Mouse (Mus musculus) MEL (cell line): ENCODE measurements around the gene Scaper. TPM values are rescaled to one million over a fixed set of nuclear protein-coding genes. Genes with fewer than 3 reads are reported as not detected.

Experiments
- DNase-seq: peaks from one replicate; pipeline ENCODE4 v3.0.0; 2011; ENCODE audit warnings: low read depth, low spot score
- H3K27ac ChIP-seq: 2 replicates; pipeline ENCODE4 v1.5.1; 2012; ENCODE audit warnings: low read depth, mild to moderate bottlenecking, control low read depth, low read length, moderate library complexity; ENCODE audit not compliant: control insufficient read depth
- H3K27me3 ChIP-seq, 2 experiments: fragments of 150-350 bp in 1 of 2; sonication (generic) in 1 of 2; 2 replicates each; pipeline ENCODE4 v1.6.1; 2012; ENCODE audit warnings: low read length in 2 of 2, mild to moderate bottlenecking in 2 of 2, improper control_type of control experiment in 1 of 2, moderate library complexity in 1 of 2; ENCODE audit not compliant: insufficient read depth in 2 of 2, control insufficient read depth in 1 of 2
- H3K36me3 ChIP-seq, 2 experiments: 2 replicates each; pipeline ENCODE4 v1.6.1; 2012 to 2014; ENCODE audit warnings: low read length in 2 of 2, improper control_type of control experiment in 1 of 2, inconsistent platforms in 1 of 2, mild to moderate bottlenecking in 1 of 2; ENCODE audit not compliant: insufficient read depth in 2 of 2, control insufficient read depth in 1 of 2
- H3K4me1 ChIP-seq, 2 experiments: fragments of 150-350 bp in 1 of 2; sonication (generic) in 1 of 2; 2 replicates each; pipeline ENCODE4 v1.6.1; 2012; ENCODE audit warnings: low read length in 2 of 2, improper control_type of control experiment in 1 of 2, mild to moderate bottlenecking in 1 of 2; ENCODE audit not compliant: insufficient read depth in 2 of 2, control insufficient read depth in 1 of 2
- H3K4me3 ChIP-seq, 2 experiments: fragments of 150-350 bp in 1 of 2; sonication (generic) in 1 of 2; 2 replicates each; pipeline ENCODE4 v1.5.1; 2012; ENCODE audit warnings: low read depth in 2 of 2, low read length in 2 of 2, mild to moderate bottlenecking in 2 of 2, moderate library complexity in 2 of 2, control low read depth in 1 of 2, improper control_type of control experiment in 1 of 2; ENCODE audit not compliant: control insufficient read depth in 1 of 2, insufficient read depth in 1 of 2
- H3K79me2 ChIP-seq: 2 replicates; pipeline ENCODE4 v1.6.1; 2012; ENCODE audit warnings: mild to moderate bottlenecking, low read length, moderate library complexity; ENCODE audit not compliant: control insufficient read depth, poor library complexity, insufficient read depth
- H3K9ac ChIP-seq: 2 replicates; pipeline ENCODE4 v1.6.1; 2012; ENCODE audit warnings: low read depth, mild to moderate bottlenecking, control low read depth, low read length, moderate library complexity; ENCODE audit not compliant: control insufficient read depth, poor library complexity, severe bottlenecking
- H3K9me3 ChIP-seq: fragments of 150-350 bp; sonication (generic); replicated peaks from 2 replicates; pipeline ENCODE4 v1.6.1; 2012; ENCODE audit warnings: mild to moderate bottlenecking, low read length, improper control_type of control experiment, moderate library complexity; ENCODE audit not compliant: insufficient read depth
- BHLHE40 ChIP-seq: IDR thresholded peaks from 2 replicates; pipeline ENCODE4 v1.6.1; 2012; ENCODE audit warnings: low read depth, mild to moderate bottlenecking, inconsistent platforms, low read length, improper control_type of control experiment, borderline replicate concordance
- CHD1 ChIP-seq: IDR thresholded peaks from 2 replicates; pipeline ENCODE4 v1.6.1; 2012; ENCODE audit warnings: low read depth, mild to moderate bottlenecking, inconsistent platforms, low read length, improper control_type of control experiment
- CTCF ChIP-seq, 3 experiments: IDR thresholded peaks in 2 of 3; conservative IDR thresholded peaks in 1 of 3; 2 replicates each; pipeline ENCODE4 v1.5.1; 2011 to 2012; ENCODE audit warnings: low read length in 3 of 3, low read depth in 2 of 3, mild to moderate bottlenecking in 2 of 3, improper control_type of control experiment in 1 of 3, inconsistent platforms in 1 of 3, mixed read lengths in 1 of 3, moderate library complexity in 1 of 3; ENCODE audit not compliant: control insufficient read depth in 1 of 3, insufficient read depth in 1 of 3, poor library complexity in 1 of 3, severe bottlenecking in 1 of 3
- EP300 ChIP-seq, 2 experiments: IDR thresholded peaks; 2 replicates each; pipeline ENCODE4 v1.6.1; 2011; ENCODE audit warnings: improper control_type of control experiment in 2 of 2, low read length in 2 of 2, low read depth in 1 of 2, mild to moderate bottlenecking in 1 of 2
- GATA1 ChIP-seq: IDR thresholded peaks from 2 replicates; pipeline ENCODE4 v1.6.1; 2011; ENCODE audit warnings: low read depth, low read length, improper control_type of control experiment
- HCFC1 ChIP-seq: IDR thresholded peaks from 2 replicates; pipeline ENCODE4 v1.6.1; 2012; ENCODE audit warnings: low read depth, mild to moderate bottlenecking, inconsistent platforms, low read length, improper control_type of control experiment, moderate library complexity
- KAT2A ChIP-seq: conservative IDR thresholded peaks from 2 replicates; pipeline ENCODE4 v1.6.1; 2012; ENCODE audit warnings: low read depth, low read length, improper control_type of control experiment, inconsistent platforms
- MAX ChIP-seq: IDR thresholded peaks from 2 replicates; pipeline ENCODE4 v1.6.1; 2011; ENCODE audit warnings: low read length, improper control_type of control experiment
- MAZ ChIP-seq: IDR thresholded peaks from 2 replicates; pipeline ENCODE4 v1.6.1; 2012; ENCODE audit warnings: low read depth, mild to moderate bottlenecking, inconsistent platforms, low read length, improper control_type of control experiment
- MXI1 ChIP-seq: IDR thresholded peaks from 2 replicates; pipeline ENCODE4 v1.6.1; 2011; ENCODE audit warnings: mild to moderate bottlenecking, low read depth, low read length, improper control_type of control experiment
- NELFE ChIP-seq: IDR thresholded peaks from 2 replicates; pipeline ENCODE4 v1.6.1; 2011; ENCODE audit warnings: low read depth, low read length, improper control_type of control experiment
- NRF1 ChIP-seq: IDR thresholded peaks from 2 replicates; pipeline ENCODE4 v1.6.1; 2014; ENCODE audit warnings: low read depth, mild to moderate bottlenecking, inconsistent platforms, low read length, improper control_type of control experiment, moderate library complexity; ENCODE audit not compliant: poor library complexity, insufficient read depth, severe bottlenecking
- POLR2AphosphoS2 ChIP-seq: IDR thresholded peaks from 2 replicates; pipeline ENCODE4 v1.6.1; 2011; ENCODE audit warnings: low read length, improper control_type of control experiment
- POLR2AphosphoS5 ChIP-seq: IDR thresholded peaks from 2 replicates; pipeline ENCODE4 v1.6.1; 2012; ENCODE audit warnings: low read depth, borderline replicate concordance, mild to moderate bottlenecking, inconsistent platforms, low read length, moderate library complexity, mixed read lengths
- RAD21 ChIP-seq: IDR thresholded peaks from 2 replicates; pipeline ENCODE4 v1.6.1; 2011; ENCODE audit warnings: mild to moderate bottlenecking, low read depth, low read length, improper control_type of control experiment
- RCOR1 ChIP-seq: IDR thresholded peaks from 2 replicates; pipeline ENCODE4 v1.6.1; 2012; ENCODE audit warnings: low read depth, mild to moderate bottlenecking, inconsistent platforms, low read length, improper control_type of control experiment
- SIN3A ChIP-seq: IDR thresholded peaks from 2 replicates; pipeline ENCODE4 v1.6.1; 2012; ENCODE audit warnings: low read length, improper control_type of control experiment, inconsistent platforms
- SMC3 ChIP-seq: IDR thresholded peaks from 2 replicates; pipeline ENCODE4 v1.6.1; 2011; ENCODE audit warnings: low read depth, low read length, improper control_type of control experiment
- TAL1 ChIP-seq: IDR thresholded peaks from 2 replicates; pipeline ENCODE4 v1.6.1; 2012; ENCODE audit warnings: mild to moderate bottlenecking, inconsistent platforms, low read length, moderate library complexity, mixed read lengths
- TCF12 ChIP-seq: IDR thresholded peaks from 2 replicates; pipeline ENCODE4 v1.6.1; 2014; ENCODE audit warnings: low read depth, mild to moderate bottlenecking, inconsistent platforms, low read length, improper control_type of control experiment, moderate library complexity
- UBTF ChIP-seq: IDR thresholded peaks from 2 replicates; pipeline ENCODE4 v1.6.1; 2012; ENCODE audit warnings: low read depth, mild to moderate bottlenecking, inconsistent platforms, low read length, improper control_type of control experiment, moderate library complexity, borderline replicate concordance; ENCODE audit not compliant: insufficient read depth
- USF1 ChIP-seq: IDR thresholded peaks from 2 replicates; pipeline ENCODE4 v1.6.1; 2014; ENCODE audit warnings: low read depth, mild to moderate bottlenecking, inconsistent platforms, low read length, improper control_type of control experiment, moderate library complexity
- ZKSCAN1 ChIP-seq: IDR thresholded peaks from 2 replicates; pipeline ENCODE4 v1.6.1; 2012; ENCODE audit warnings: low read depth, mild to moderate bottlenecking, inconsistent platforms, low read length, improper control_type of control experiment, moderate library complexity
- ZMIZ1 ChIP-seq: IDR thresholded peaks from 2 replicates; pipeline ENCODE4 v1.6.1; 2012; ENCODE audit warnings: low read depth, mild to moderate bottlenecking, inconsistent platforms, low read length, improper control_type of control experiment, moderate library complexity
- polyA plus RNA-seq, 2 experiments: library from polyadenylated mRNA; stranded (reverse) in 1 of 2; unstranded in 1 of 2; fragments of >175 nt in 1 of 2; fragments of >200 nt in 1 of 2; gene quantifications; 2 replicates each; pipeline versions ENCODE4 v1.2.1 to v1.2.4; 2012; ENCODE audit warnings: low replicate concordance in 2 of 2, low read depth in 1 of 2; ENCODE audit not compliant: insufficient read length in 2 of 2, insufficient read depth in 1 of 2, missing spikeins in 1 of 2
- total RNA-seq: library from RNA; depleted of rRNA; stranded (reverse); fragments of 300-350 nt; gene quantifications from 2 replicates; pipeline ENCODE4 v1.2.3, GENCODE M21; 2012

The Scaper gene
- total and polyA plus RNA-seq, 3 experiments, result 3.9 to 4.1 TPM; not detected in 1

DNA sequence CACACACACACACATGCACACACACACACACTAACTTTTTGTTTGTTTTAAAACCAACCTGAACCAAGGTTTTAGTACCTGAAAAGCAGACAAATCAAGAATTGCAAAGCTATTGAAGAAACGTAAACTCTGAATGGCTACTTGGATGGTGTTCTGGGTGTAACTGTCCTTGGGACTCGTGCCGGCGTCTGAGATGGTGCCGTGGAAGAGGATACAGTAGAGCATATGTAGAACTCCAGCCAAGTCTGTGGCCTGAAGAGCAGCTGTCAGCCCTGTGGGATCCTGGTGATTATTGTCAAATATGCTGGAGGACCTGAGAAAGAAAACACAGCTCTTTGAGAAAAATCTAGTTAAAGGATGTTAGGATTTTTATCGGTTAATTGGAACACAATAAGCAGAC is 351.8 kb downstream of the Scaper start:
- Histone ChIP-seq H3K4me1 (peaks cover 7 to 10% of the 10 kb centered on the region in 2 experiments), H3K27me3 (no peaks in the 10 kb centered on the region), H3K27ac (no peak overlapping the region), H3K9ac (no peak overlapping the region), H3K79me2 (no peaks in the 10 kb centered on the region), H3K36me3 (peaks cover 0 to 8% of the 10 kb centered on the region in 2 experiments; a peak in 2 of 4 replicates), H3K4me3 (no peak overlapping the region), H3K9me3 (no peaks in the 10 kb centered on the region)
- no peak for TF ChIP-seq USF1
- TF ChIP-seq SMC3, result no peak
- TF ChIP-seq CTCF (IDR thresholded peaks at IDR 0.05 in 2 of 3, conservative IDR thresholded peaks at IDR 0.05 in 1 of 3; ENCODE audit: control insufficient read depth in 1 of 3, insufficient read depth in 1 of 3, low read depth in 2 of 3, low read length in 3 of 3, poor library complexity in 1 of 3, severe bottlenecking in 1 of 3), result no peak
- TF ChIP-seq UBTF, result no peak
- no peak for TF ChIP-seq CHD1
- no peak for TF ChIP-seq RAD21
- TF ChIP-seq ZMIZ1, result no peak
- no peak for TF ChIP-seq EP300 (IDR thresholded peaks at IDR 0.05; ENCODE audit: low read depth in 1 of 2, low read length in 2 of 2)
- no peak for TF ChIP-seq RCOR1
- TF ChIP-seq MAX, result no peak
- no peak for DNase-seq

DNA sequence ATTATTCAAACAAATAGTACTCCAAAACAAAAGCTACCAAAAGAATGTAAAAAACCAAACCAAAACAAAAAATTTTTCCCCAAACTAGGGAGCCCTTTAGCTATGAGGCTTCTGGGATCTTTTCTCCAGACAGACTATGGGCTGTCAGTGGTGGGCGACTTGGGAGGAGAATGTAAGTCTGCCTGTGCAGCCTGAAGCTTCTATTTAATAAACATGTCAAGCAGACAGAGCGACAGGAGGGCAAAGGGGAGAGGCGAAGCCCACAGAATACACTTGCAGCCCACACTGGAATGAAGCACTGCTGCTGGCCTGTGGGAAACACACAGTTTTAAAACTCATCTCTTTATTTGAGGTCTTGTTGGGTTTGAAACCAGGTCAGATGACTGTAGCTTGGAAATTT is 356.5 kb downstream of the Scaper start:
- no peaks in the 10 kb centered on the region for H3K79me2 ChIP-seq
- no peak for TF ChIP-seq NRF1
- no peak for TF ChIP-seq KAT2A
- no peak for TF ChIP-seq TAL1
- no peak for TF ChIP-seq SIN3A
- no peak for TF ChIP-seq GATA1
- no peak for TF ChIP-seq BHLHE40
- TF ChIP-seq MXI1, result no peak
- TF ChIP-seq MAZ, result no peak
- TF ChIP-seq CTCF (IDR thresholded peaks at IDR 0.05 in 2 of 3, conservative IDR thresholded peaks at IDR 0.05 in 1 of 3; ENCODE audit: control insufficient read depth in 1 of 3, insufficient read depth in 1 of 3, low read depth in 2 of 3, low read length in 3 of 3, poor library complexity in 1 of 3, severe bottlenecking in 1 of 3), result no peak
- TF ChIP-seq POLR2AphosphoS5, result no peak
- TF ChIP-seq TCF12, result no peak
- TF ChIP-seq ZKSCAN1, result no peak
- no peak for TF ChIP-seq NELFE
- TF ChIP-seq HCFC1, result no peak
- TF ChIP-seq CHD1, result no peak
- no peak for TF ChIP-seq POLR2AphosphoS2
- no peak for TF ChIP-seq RAD21
- TF ChIP-seq, all 39 proteins: peak for 0
- Histone ChIP-seq H3K27ac (no peak overlapping the region), H3K9ac (no peak overlapping the region), H3K4me1 (no peaks in the 10 kb centered on the region), H3K27me3 (no peaks in the 10 kb centered on the region), H3K36me3 (no peaks in the 10 kb centered on the region), H3K9me3 (no peaks in the 10 kb centered on the region), H3K4me3 (no peak overlapping the region)
- DNase-seq, result no peak
